ENCODE assay signal across 8 mouse cellular contexts in genomic region chr13:81782475-81782874, GRCm38 (mm10). TPM values are rescaled to one million over a fixed set of nuclear protein-coding genes. Genes with fewer than 3 reads are reported as not detected.
DNase-seq lines count a peak whose midpoint lies in the region; ATAC-seq and TF ChIP-seq lines count a peak whose summit lies in the region.

No protein-coding gene starts in this region.

- H3K27me3 ChIP-seq in heart, embryonic 15.5 days: no peaks in the 10 kb centered on the region
- no peaks in the 10 kb centered on the region for H3K27me3 ChIP-seq in MEL (ENCODE audit: control insufficient read depth in 1 of 2, insufficient read depth in 2 of 2, low read length in 2 of 2)
- H3K27me3 ChIP-seq in forebrain, postnatal 0 days (ENCODE audit: insufficient read depth, low read length): no peaks in the 10 kb centered on the region

- H3K4me3 ChIP-seq in heart, embryonic 15.5 days: peak overlapping the region; percentile 76
- peak overlapping the region; percentile 72 for H3K4me3 ChIP-seq in MEL (ENCODE audit: control insufficient read depth in 1 of 2, insufficient read depth in 1 of 2, low read depth in 2 of 2, low read length in 2 of 2)
- peak overlapping the region; percentile 71 for H3K4me3 ChIP-seq in forebrain, postnatal 0 days (ENCODE audit: low read depth, low read length)
- peak overlapping the region; percentile 38 for H3K4me3 ChIP-seq in macrophage (ENCODE audit: inconsistent target)

- peaks cover 3% of the 10 kb centered on the region; the same call in 1 of the 2 replicates for H3K36me3 ChIP-seq in heart, embryonic 15.5 days
- H3K36me3 ChIP-seq in MEL (ENCODE audit: control insufficient read depth in 1 of 2, insufficient read depth in 2 of 2, low read length in 2 of 2): peaks cover 4 to 13% of the 10 kb centered on the region in 2 experiments; a peak in 3 of 4 replicates
- no peaks in the 10 kb centered on the region for H3K36me3 ChIP-seq in forebrain, postnatal 0 days (ENCODE audit: insufficient read depth)
- H3K36me3 ChIP-seq in macrophage (ENCODE audit: inconsistent target): peaks cover 4% of the 10 kb centered on the region; the same call in 1 of the 2 replicates

- intact Hi-C loops in heart, postnatal 10 days (cut with DNase I): loop anchor here (2.0 to 10.0 kb wide), 3 partner anchors 126 to 895 kb away; partner anchors contain the start of gene Lysmd3

- DNase-seq in heart, postnatal 10 days: no peak
- DNase-seq in MEL (ENCODE audit: low read depth, low spot score): peak; percentile 80
- DNase-seq in forebrain, postnatal 0 days: no peak
- DNase-seq in spleen, adult 12 weeks (ENCODE audit: low spot score): no peak
- DNase-seq in adrenal gland, postnatal 25 days: no peak

- WGBS in heart, embryonic 15.5 days: 39% methylated on average over 9 of the region's 9 CpGs
- 39% methylated on average over 9 of the region's 9 CpGs for WGBS in forebrain, postnatal 0 days
- WGBS in macrophage (ENCODE audit: missing documents): 37% methylated on average over 9 of the region's 9 CpGs

- no peak for ATAC-seq in heart, embryonic 15.5 days (replicated peaks; ENCODE audit: insufficient number of reproducible peaks, insufficient read depth, low FRiP score, low read depth)
- ATAC-seq in forebrain, postnatal 0 days: no peak
- ATAC-seq in monocyte, adult 5-6 weeks (replicated peaks; ENCODE audit: insufficient number of reproducible peaks, low FRiP score, low TSS enrichment, poor library complexity, severe bottlenecking): no peak

- no peaks in the 10 kb centered on the region for H3K9me3 ChIP-seq in heart, embryonic 15.5 days (replicated peaks)
- no peaks in the 10 kb centered on the region for H3K9me3 ChIP-seq in MEL (replicated peaks; ENCODE audit: insufficient read depth, low read length)
- H3K9me3 ChIP-seq in forebrain, postnatal 0 days (ENCODE audit: low read length): no peaks in the 10 kb centered on the region

- TF ChIP-seq POLR2A in MEL (IDR thresholded peaks at IDR 0.05; ENCODE audit: control insufficient read depth in 1 of 2, insufficient read depth in 1 of 2, low read depth in 1 of 2, low read length in 2 of 2, poor library complexity in 1 of 2): no peak

- no peak for TF ChIP-seq RAD21 in MEL (IDR thresholded peaks at IDR 0.05; ENCODE audit: low read depth, low read length)

- peaks cover 19% of the 10 kb centered on the region for H3K4me1 ChIP-seq in heart, embryonic 15.5 days (replicated peaks)
- peaks cover 0 to 5% of the 10 kb centered on the region in 2 experiments; a peak in 2 of 4 replicates for H3K4me1 ChIP-seq in MEL (ENCODE audit: control insufficient read depth in 1 of 2, insufficient read depth in 2 of 2, low read length in 2 of 2)
- peaks cover 14% of the 10 kb centered on the region for H3K4me1 ChIP-seq in forebrain, postnatal 0 days (ENCODE audit: insufficient read depth)

- TF ChIP-seq EP300 in MEL (IDR thresholded peaks at IDR 0.05; ENCODE audit: low read depth in 1 of 2, low read length in 2 of 2): peak; percentile 29 to 54; a peak in 3 of 4 replicates

- H3K9ac ChIP-seq in heart, embryonic 15.5 days: peak overlapping the region; percentile 43
- H3K9ac ChIP-seq in MEL (ENCODE audit: control insufficient read depth, low read depth, low read length, poor library complexity, severe bottlenecking): peak overlapping the region; percentile 77
- peak overlapping the region; percentile 92 for H3K9ac ChIP-seq in forebrain, postnatal 0 days

- no peak for TF ChIP-seq CTCF in MEL (IDR thresholded peaks at IDR 0.05 in 2 of 3, conservative IDR thresholded peaks at IDR 0.05 in 1 of 3; ENCODE audit: control insufficient read depth in 1 of 3, insufficient read depth in 1 of 3, low read depth in 2 of 3, low read length in 3 of 3, poor library complexity in 1 of 3, severe bottlenecking in 1 of 3)
- no peak for TF ChIP-seq CTCF in forebrain, postnatal 0 days (IDR thresholded peaks at IDR 0.05; ENCODE audit: low read depth)

- peak overlapping the region; percentile 67 for H3K4me2 ChIP-seq in heart, embryonic 15.5 days
- peak overlapping the region; percentile 59 for H3K4me2 ChIP-seq in forebrain, postnatal 0 days (ENCODE audit: low read depth)

- H3K79me2 ChIP-seq in MEL (ENCODE audit: control insufficient read depth, insufficient read depth, low read length, poor library complexity): peaks cover 14% of the 10 kb centered on the region
- H3K79me2 ChIP-seq in macrophage (ENCODE audit: inconsistent target): peaks cover 19% of the 10 kb centered on the region

- peak overlapping the region; percentile 98 for H3K27ac ChIP-seq in heart, embryonic 15.5 days
- H3K27ac ChIP-seq in MEL (ENCODE audit: control insufficient read depth, low read depth, low read length) (peak overlapping the region; percentile 87), macrophage (peak overlapping the region; percentile 53; the same call in 1 of the 2 replicates)
- peak overlapping the region; percentile 100 for H3K27ac ChIP-seq in forebrain, postnatal 0 days (ENCODE audit: low read depth, low read length)

TF ChIP-seq in MEL, 35 proteins besides CTCF, POLR2A, EP300 and RAD21:
- TF ChIP-seq MAFK (IDR thresholded peaks at IDR 0.05; ENCODE audit: borderline replicate concordance, low read depth, low read length): no peak
- no peak for TF ChIP-seq JUND (IDR thresholded peaks at IDR 0.05; ENCODE audit: low read depth, low read length)
- no peak for TF ChIP-seq MAX (IDR thresholded peaks at IDR 0.05; ENCODE audit: low read length)
- no peak for TF ChIP-seq POLR2AphosphoS5 (IDR thresholded peaks at IDR 0.05; ENCODE audit: borderline replicate concordance, low read depth, low read length)
- TF ChIP-seq MXI1 (IDR thresholded peaks at IDR 0.05; ENCODE audit: low read depth, low read length): peak; percentile 56; the same call in 1 of the 2 replicates
- no peak for TF ChIP-seq HCFC1 (IDR thresholded peaks at IDR 0.05; ENCODE audit: low read depth, low read length)
- TF ChIP-seq ETS1 (IDR thresholded peaks at IDR 0.05; ENCODE audit: low read depth, low read length): no peak
- TF ChIP-seq GABPA (IDR thresholded peaks at IDR 0.05; ENCODE audit: low read depth, low read length): no peak
- TF ChIP-seq CHD2 (IDR thresholded peaks at IDR 0.05; ENCODE audit: low read length): no peak
- no peak for TF ChIP-seq ZMIZ1 (IDR thresholded peaks at IDR 0.05; ENCODE audit: low read depth, low read length)
- TF ChIP-seq TCF12 (IDR thresholded peaks at IDR 0.05; ENCODE audit: low read depth, low read length): 0 out of 2 replicates have a peak, but pooled peaks have one; percentile 18
- TF ChIP-seq TAL1 (IDR thresholded peaks at IDR 0.05; ENCODE audit: low read length): peak; percentile 12; the same call in 1 of the 2 replicates
- no peak for TF ChIP-seq UBTF (IDR thresholded peaks at IDR 0.05; ENCODE audit: borderline replicate concordance, insufficient read depth, low read depth, low read length)
- no peak for TF ChIP-seq ZC3H11A (IDR thresholded peaks at IDR 0.05; ENCODE audit: low read depth, low read length)
- peak; percentile 74 for TF ChIP-seq GATA1 (IDR thresholded peaks at IDR 0.05; ENCODE audit: low read depth, low read length)
- no peak; the same call in 1 of the 2 replicates for TF ChIP-seq SIN3A (IDR thresholded peaks at IDR 0.05; ENCODE audit: low read length)
- TF ChIP-seq NRF1 (IDR thresholded peaks at IDR 0.05; ENCODE audit: insufficient read depth, low read depth, low read length, poor library complexity, severe bottlenecking): no peak
- no peak for TF ChIP-seq MEF2A (IDR thresholded peaks at IDR 0.05; ENCODE audit: extremely low read depth, insufficient replicate concordance, low read depth, low read length, poor library complexity, severe bottlenecking)
- TF ChIP-seq BHLHE40 (IDR thresholded peaks at IDR 0.05; ENCODE audit: borderline replicate concordance, low read depth, low read length): no peak; the same call in 1 of the 2 replicates
- TF ChIP-seq USF1 (IDR thresholded peaks at IDR 0.05; ENCODE audit: low read depth, low read length): no peak
- TF ChIP-seq USF2 (IDR thresholded peaks at IDR 0.05; ENCODE audit: borderline replicate concordance in 1 of 2, insufficient read depth in 1 of 2, low read depth in 1 of 2, low read length in 2 of 2): no peak
- TF ChIP-seq SMC3 (IDR thresholded peaks at IDR 0.05; ENCODE audit: low read depth, low read length): no peak

RNA-seq across cellular contexts. Expression of gene Cetn3, which starts 0.4 kb away (rescaled TPM):
- 146 and 183 TPM in 2 replicates for polyA plus RNA-seq in heart, embryonic 15.5 days (2015; fragmentation: Nextera tagmentation; extraction: Ambion mirVana)
- 100 to 1,000 TPM in 1 of 2 experiments, 10 to 100 TPM in 1; 92.7 to 102 TPM for total RNA-seq in heart, postnatal 10 days (2021)
- total RNA-seq in MEL (2012; rRNA removed): 70.2 and 77.6 TPM in 2 replicates
- polyA plus RNA-seq in MEL (2012; ENCODE audit: insufficient read depth in 1 of 2, insufficient read length in 2 of 2, low read depth in 1 of 2, low replicate concordance in 2 of 2, missing spikeins in 1 of 2): 100 to 1,000 TPM in 1 of 2 experiments, not detected in 1; 101 TPM
- total RNA-seq in forebrain, postnatal 0 days (2014; rRNA removed): 128 and 174 TPM in 2 replicates
- 426 and 574 TPM in 2 replicates for polyA plus RNA-seq in forebrain, postnatal 0 days (2015; fragmentation: Nextera tagmentation; extraction: Ambion mirVana)
- 10 to 100 TPM; 12.0 to 52.7 (median 29.8) TPM for total RNA-seq in macrophage (2018; cell fraction: chromatin; rRNA removed)
- 10 to 100 TPM; 51.1 to 90.0 (median 64.8) TPM for total RNA-seq in macrophage (2018; cell fraction: cytosol; rRNA removed)
- total RNA-seq in macrophage (2018; cell fraction: nucleus; rRNA removed): 10 to 100 TPM; 15.6 to 66.8 (median 30.5) TPM
- 54.4 to 194 TPM (median 85.7 TPM) in 3 replicates for polyA plus RNA-seq in macrophage (2018)
- 124 and 137 TPM in 2 replicates for total RNA-seq in adrenal gland, postnatal 25 days (2021)
- 216 to 262 TPM (median 246 TPM) in 3 replicates for total RNA-seq in monocyte, adult 5-6 weeks (2017)
